In genomic region chr12:100846566-100846965, GRCm38 (mm10) we compare ENCODE assay signal across 19 mouse cellular contexts.
DNase-seq lines count a peak whose midpoint lies in the region; ATAC-seq and TF ChIP-seq lines count a peak whose summit lies in the region.
"Had no signal": no experiment of that assay in that cellular context is flagged by ENCODE, and none has a peak within 500 bp of the region (broad histone marks: within the 10 kb centered on the region; RNA-seq: fewer than 3 reads in every experiment).

No protein-coding gene starts in this region.

- no peak for ATAC-seq in forebrain, embryonic 11.5 days (replicated peaks; ENCODE audit: low FRiP score)
- ATAC-seq in forebrain, postnatal 0 days, result no peak
- no peak for ATAC-seq in heart, embryonic 11.5 days (replicated peaks; ENCODE audit: insufficient number of reproducible peaks, low FRiP score, low TSS enrichment)
- ATAC-seq: forebrain, embryonic 13.5 days; forebrain, embryonic 15.5 days had no signal

- no peak overlapping the region for H3K9ac ChIP-seq in forebrain, embryonic 11.5 days (ENCODE audit: low read length)
- no peak overlapping the region for H3K9ac ChIP-seq in forebrain, postnatal 0 days
- H3K9ac ChIP-seq in heart, embryonic 11.5 days (ENCODE audit: low read depth, low read length), result no peak overlapping the region
- H3K9ac ChIP-seq: embryonic facial prominence, embryonic 13.5 days; embryonic facial prominence, embryonic 15.5 days; forebrain, embryonic 13.5 days; forebrain, embryonic 15.5 days had no signal

- no peak overlapping the region for H3K27ac ChIP-seq in forebrain, embryonic 11.5 days (ENCODE audit: low read depth, low read length)
- no peak overlapping the region for H3K27ac ChIP-seq in forebrain, postnatal 0 days (ENCODE audit: low read depth, low read length)
- no peak overlapping the region for H3K27ac ChIP-seq in heart, embryonic 11.5 days (ENCODE audit: low read depth, low read length)
- H3K27ac ChIP-seq: embryonic facial prominence, embryonic 13.5 days; embryonic facial prominence, embryonic 15.5 days; forebrain, embryonic 10.5 days; forebrain, embryonic 13.5 days; forebrain, embryonic 15.5 days had no signal

- no peak overlapping the region for H3K4me3 ChIP-seq in forebrain, embryonic 11.5 days (ENCODE audit: low read depth, low read length)
- no peak overlapping the region for H3K4me3 ChIP-seq in forebrain, postnatal 0 days (ENCODE audit: low read depth, low read length)
- H3K4me3 ChIP-seq in heart, embryonic 11.5 days (ENCODE audit: low read depth, low read length), result no peak overlapping the region
- H3K4me3 ChIP-seq: embryonic facial prominence, embryonic 13.5 days; embryonic facial prominence, embryonic 15.5 days; erythroblast, embryonic 14.5 days; forebrain, embryonic 10.5 days; forebrain, embryonic 13.5 days; forebrain, embryonic 15.5 days had no signal

- WGBS in forebrain, embryonic 11.5 days, result 27% methylated on average over 1 of the region's 1 CpGs
- 30% methylated on average over 1 of the region's 1 CpGs for WGBS in forebrain, postnatal 0 days
- 59% methylated on average over 1 of the region's 1 CpGs for WGBS in heart, embryonic 11.5 days (ENCODE audit: insufficient replicate concordance)

- no peak overlapping the region for H3K4me2 ChIP-seq in forebrain, embryonic 11.5 days (ENCODE audit: low read depth, low read length, severe bottlenecking)
- H3K4me2 ChIP-seq in forebrain, postnatal 0 days (ENCODE audit: low read depth), result no peak overlapping the region
- H3K4me2 ChIP-seq in heart, embryonic 11.5 days, result no peak overlapping the region
- H3K4me2 ChIP-seq: embryonic facial prominence, embryonic 13.5 days; embryonic facial prominence, embryonic 15.5 days; forebrain, embryonic 13.5 days; forebrain, embryonic 15.5 days had no signal

- TF ChIP-seq CTCF in forebrain, postnatal 0 days (IDR thresholded peaks at IDR 0.05; ENCODE audit: low read depth), result no peak

- H3K27me3 ChIP-seq in forebrain, embryonic 11.5 days (ENCODE audit: control insufficient read depth, insufficient read depth, low read length), result no peaks in the 10 kb centered on the region
- no peaks in the 10 kb centered on the region for H3K27me3 ChIP-seq in forebrain, postnatal 0 days (ENCODE audit: insufficient read depth, low read length)
- H3K27me3 ChIP-seq in heart, embryonic 11.5 days (ENCODE audit: control insufficient read depth, insufficient read depth, low read length), result no peaks in the 10 kb centered on the region
- H3K27me3 ChIP-seq: embryonic facial prominence, embryonic 13.5 days; embryonic facial prominence, embryonic 15.5 days; forebrain, embryonic 13.5 days; forebrain, embryonic 15.5 days had no signal

- H3K9me3 ChIP-seq in forebrain, embryonic 11.5 days (ENCODE audit: control insufficient read depth, low read length), result no peaks in the 10 kb centered on the region
- no peaks in the 10 kb centered on the region for H3K9me3 ChIP-seq in forebrain, postnatal 0 days (ENCODE audit: low read length)
- no peaks in the 10 kb centered on the region for H3K9me3 ChIP-seq in heart, embryonic 11.5 days (replicated peaks; ENCODE audit: control insufficient read depth, low read length)
- H3K9me3 ChIP-seq: embryonic facial prominence, embryonic 13.5 days; embryonic facial prominence, embryonic 15.5 days; forebrain, embryonic 10.5 days; forebrain, embryonic 13.5 days; forebrain, embryonic 15.5 days had no signal

- no peaks in the 10 kb centered on the region for H3K36me3 ChIP-seq in forebrain, embryonic 11.5 days (ENCODE audit: control insufficient read depth, insufficient read depth, low read length)
- H3K36me3 ChIP-seq in forebrain, postnatal 0 days (ENCODE audit: insufficient read depth), result no peaks in the 10 kb centered on the region
- no peaks in the 10 kb centered on the region for H3K36me3 ChIP-seq in heart, embryonic 11.5 days (ENCODE audit: control insufficient read depth, insufficient read depth, low read length)
- H3K36me3 ChIP-seq: embryonic facial prominence, embryonic 13.5 days; embryonic facial prominence, embryonic 15.5 days; forebrain, embryonic 10.5 days; forebrain, embryonic 15.5 days had no signal

- H3K4me1 ChIP-seq in forebrain, embryonic 11.5 days (replicated peaks; ENCODE audit: control insufficient read depth, insufficient read depth, low read length), result no peaks in the 10 kb centered on the region
- no peaks in the 10 kb centered on the region for H3K4me1 ChIP-seq in forebrain, postnatal 0 days (ENCODE audit: insufficient read depth)
- no peaks in the 10 kb centered on the region for H3K4me1 ChIP-seq in heart, embryonic 11.5 days (ENCODE audit: control insufficient read depth, insufficient read depth, low read length)
- H3K4me1 ChIP-seq: embryonic facial prominence, embryonic 13.5 days; embryonic facial prominence, embryonic 15.5 days; forebrain, embryonic 10.5 days; forebrain, embryonic 13.5 days; forebrain, embryonic 15.5 days had no signal

- DNase-seq in forebrain, embryonic 11.5 days (ENCODE audit: low spot score), result peak; percentile 34
- no peak for DNase-seq in forebrain, postnatal 0 days
- peak; percentile 79 for DNase-seq in heart, adult 11 months
- DNase-seq: adrenal gland, adult 2 months; adrenal gland, postnatal 10 days; adrenal gland, postnatal 25 days; cerebellum, adult 11 months; cerebellum, adult 2 months; cerebellum, adult 9-10 months; cerebellum, postnatal 14 days; cerebellum, postnatal 36 days; embryo, embryonic 11 days had no signal
